Mouse (Mus musculus): ENCODE data around the gene Slc29a1. TPM values are rescaled to one million over a fixed set of nuclear protein-coding genes. Genes with fewer than 3 reads are reported as not detected.

Slc29a1 gene
- polyA plus RNA-seq, 1 experiment from 2014 or later: 40.1 TPM

GRCm38 (mm10) chr17:45594195-45594594, 5.2 kb downstream of the Slc29a1 start:
- 49% methylated on average over 8 of the region's 8 CpGs for WGBS
- ATAC-seq (ENCODE audit: low read depth): no peak
- Histone ChIP-seq H3K4me1 (replicated peaks) (peaks cover 65% of the 10 kb centered on the region), H3K27ac (replicated peaks) (no peak overlapping the region), H3K9ac (peak overlapping the region; percentile 65; the same call in 1 of the 2 replicates), H3K27me3 (peaks cover 18% of the 10 kb centered on the region), H3K36me3 (no peaks in the 10 kb centered on the region), H3K9me3 (no peaks in the 10 kb centered on the region), H3K4me3 (peak overlapping the region; percentile 45), H3K4me2 (peak overlapping the region; percentile 80)

- Histone ChIP-seq H3K4me3 (no peak overlapping the region), H3K4me1 (replicated peaks) (peaks cover 59% of the 10 kb centered on the region), H3K9ac (no peak overlapping the region), H3K36me3 (no peaks in the 10 kb centered on the region), H3K9me3 (no peaks in the 10 kb centered on the region), H3K27ac (replicated peaks) (no peak overlapping the region), H3K4me2 (peak overlapping the region; percentile 80), H3K27me3 (peaks cover 18% of the 10 kb centered on the region)
- 35% methylated on average over 8 of the region's 8 CpGs for WGBS
- ATAC-seq (ENCODE audit: low read depth): no peak
Measured at GRCm38 (mm10) chr17:45593479-45593878, 5.9 kb downstream of the Slc29a1 start.

- Histone ChIP-seq H3K4me1 (replicated peaks) (peaks cover 56% of the 10 kb centered on the region), H3K27ac (replicated peaks) (no peak overlapping the region), H3K27me3 (peaks cover 18% of the 10 kb centered on the region), H3K4me2 (peak overlapping the region; percentile 80; the same call in 1 of the 2 replicates), H3K9me3 (no peaks in the 10 kb centered on the region), H3K4me3 (no peak overlapping the region), H3K9ac (peak overlapping the region; percentile 47; the same call in 1 of the 2 replicates), H3K36me3 (no peaks in the 10 kb centered on the region)
- no peak for ATAC-seq (ENCODE audit: low read depth)
- 63% methylated on average over 8 of the region's 8 CpGs for WGBS
Measured at GRCm38 (mm10) chr17:45592606-45593431, 6.6 kb downstream of the Slc29a1 start.

- Histone ChIP-seq H3K9ac (peak overlapping the region; percentile 47), H3K9me3 (no peaks in the 10 kb centered on the region), H3K27me3 (peaks cover 18% of the 10 kb centered on the region), H3K27ac (replicated peaks) (no peak overlapping the region), H3K36me3 (peaks cover 3% of the 10 kb centered on the region; the same call in 1 of the 2 replicates), H3K4me1 (replicated peaks) (peaks cover 52% of the 10 kb centered on the region), H3K4me3 (no peak overlapping the region), H3K4me2 (peak overlapping the region; percentile 3; the same call in 1 of the 2 replicates)
- no peak for ATAC-seq (ENCODE audit: low read depth)
- WGBS: 56% methylated on average over 16 of the region's 16 CpGs
Measured at GRCm38 (mm10) chr17:45591701-45592605, 7.5 kb downstream of the Slc29a1 start.

GRCm38 (mm10) chr17:45590410-45590809, 9.0 kb downstream of the Slc29a1 start:
- Histone ChIP-seq H3K4me1 (replicated peaks) (peaks cover 39% of the 10 kb centered on the region), H3K4me3 (no peak overlapping the region), H3K27me3 (peaks cover 18% of the 10 kb centered on the region), H3K4me2 (no peak overlapping the region), H3K36me3 (peaks cover 10% of the 10 kb centered on the region; the same call in 1 of the 2 replicates), H3K9me3 (no peaks in the 10 kb centered on the region), H3K27ac (replicated peaks) (no peak overlapping the region), H3K9ac (no peak overlapping the region)
- ATAC-seq (ENCODE audit: low read depth): no peak
- 88% methylated on average over 6 of the region's 6 CpGs for WGBS

GRCm38 (mm10) chr17:45589844-45590243, 9.6 kb downstream of the Slc29a1 start:
- Histone ChIP-seq H3K9me3 (no peaks in the 10 kb centered on the region), H3K27me3 (peaks cover 18% of the 10 kb centered on the region), H3K9ac (no peak overlapping the region), H3K36me3 (peaks cover 10% of the 10 kb centered on the region; the same call in 1 of the 2 replicates), H3K4me3 (no peak overlapping the region), H3K4me1 (replicated peaks) (peaks cover 39% of the 10 kb centered on the region), H3K4me2 (no peak overlapping the region), H3K27ac (replicated peaks) (no peak overlapping the region)
- ATAC-seq (ENCODE audit: low read depth): no peak
- 96% methylated on average over 8 of the region's 8 CpGs for WGBS

GRCm38 (mm10) chr17:45589236-45589635, 10.2 kb downstream of the Slc29a1 start:
- WGBS: 96% methylated on average over 7 of the region's 7 CpGs
- peaks cover 13% of the 10 kb centered on the region for H3K27me3 ChIP-seq
- no peak overlapping the region for H3K9ac ChIP-seq
- H3K4me3 ChIP-seq: no peak overlapping the region
- ATAC-seq (ENCODE audit: low read depth): no peak
- no peak overlapping the region for H3K27ac ChIP-seq (replicated peaks)
- H3K36me3 ChIP-seq: peaks cover 10% of the 10 kb centered on the region; the same call in 1 of the 2 replicates
- no peaks in the 10 kb centered on the region for H3K9me3 ChIP-seq
- peaks cover 39% of the 10 kb centered on the region for H3K4me1 ChIP-seq (replicated peaks)
- H3K4me2 ChIP-seq: no peak overlapping the region

GRCm38 (mm10) chr17:45588370-45588769, 11.0 kb downstream of the Slc29a1 start:
- Histone ChIP-seq H3K4me2 (no peak overlapping the region), H3K4me3 (no peak overlapping the region), H3K9me3 (no peaks in the 10 kb centered on the region), H3K27ac (replicated peaks) (no peak overlapping the region), H3K36me3 (peaks cover 10% of the 10 kb centered on the region; the same call in 1 of the 2 replicates), H3K4me1 (replicated peaks) (peaks cover 33% of the 10 kb centered on the region), H3K9ac (no peak overlapping the region), H3K27me3 (peaks cover 4% of the 10 kb centered on the region; the same call in 1 of the 2 replicates)
- 90% methylated on average over 7 of the region's 7 CpGs for WGBS
- no peak for ATAC-seq (ENCODE audit: low read depth)

- H3K4me3 ChIP-seq: no peak overlapping the region
- H3K27me3 ChIP-seq: no peaks in the 10 kb centered on the region
- no peak overlapping the region for H3K9ac ChIP-seq
- H3K27ac ChIP-seq (replicated peaks): no peak overlapping the region
- no peaks in the 10 kb centered on the region for H3K9me3 ChIP-seq
- peaks cover 10% of the 10 kb centered on the region; the same call in 1 of the 2 replicates for H3K36me3 ChIP-seq
- peaks cover 19% of the 10 kb centered on the region for H3K4me1 ChIP-seq (replicated peaks)
- H3K4me2 ChIP-seq: no peak overlapping the region
- no peak for ATAC-seq (ENCODE audit: low read depth)
- 95% methylated on average over 3 of the region's 3 CpGs for WGBS
Measured at GRCm38 (mm10) chr17:45586449-45586837, 13.0 kb downstream of the Slc29a1 start.

- no peak overlapping the region for H3K4me3 ChIP-seq
- H3K27ac ChIP-seq (replicated peaks): peak overlapping the region; percentile 68; the same call in 1 of the 2 replicates
- H3K27me3 ChIP-seq: no peaks in the 10 kb centered on the region
- peaks cover 10% of the 10 kb centered on the region; the same call in 1 of the 2 replicates for H3K36me3 ChIP-seq
- H3K9me3 ChIP-seq: no peaks in the 10 kb centered on the region
- H3K4me1 ChIP-seq (replicated peaks): peaks cover 23% of the 10 kb centered on the region
- no peak overlapping the region for H3K4me2 ChIP-seq
- H3K9ac ChIP-seq: peak overlapping the region; percentile 41; the same call in 1 of the 2 replicates
- WGBS: 81% methylated on average over 23 of the region's 23 CpGs
- ATAC-seq (ENCODE audit: low read depth): no peak
Measured at GRCm38 (mm10) chr17:45585725-45586448, 13.5 kb downstream of the Slc29a1 start.

- Histone ChIP-seq H3K4me2 (no peak overlapping the region), H3K9ac (peak overlapping the region; percentile 41)
- 34% methylated on average over 14 of the region's 14 CpGs for WGBS
Measured at GRCm38 (mm10) chr17:45584939-45585678, 14.3 kb downstream of the Slc29a1 start.

More at GRCm38 (mm10) chr17:45584939-45585678, 14.3 kb downstream of the Slc29a1 start:
- peak; percentile 40; the same call in 1 of the 2 replicates for ATAC-seq (ENCODE audit: low read depth)
- no peaks in the 10 kb centered on the region for H3K27me3 ChIP-seq
- H3K36me3 ChIP-seq: peaks cover 10% of the 10 kb centered on the region; the same call in 1 of the 2 replicates
- peak overlapping the region; percentile 68 for H3K27ac ChIP-seq (replicated peaks)
- no peak overlapping the region for H3K4me3 ChIP-seq
- no peaks in the 10 kb centered on the region for H3K9me3 ChIP-seq
- peaks cover 25% of the 10 kb centered on the region for H3K4me1 ChIP-seq (replicated peaks)

All from neural tube, embryonic 13.5 days (tissue).